Mouse (Mus musculus) hindbrain, postnatal 0 days (tissue): ENCODE data around the gene Ccdc28b. TPM values are rescaled to one million over a fixed set of nuclear protein-coding genes. Genes with fewer than 3 reads are reported as not detected.

Experiments
- ATAC-seq: fragments of 200-750 bp; cut with Nextera tagmentation; 2 replicates; pipeline ENCODE4 v1.8.0; 2017; ENCODE audit warnings: mild to moderate bottlenecking, moderate TSS enrichment, moderate library complexity
- DNase-seq: peaks from one replicate; pipeline ENCODE4 v3.0.0-alpha.2; 2015; ENCODE audit warnings: low spot score
- H3K27ac ChIP-seq: fragments of 300-500 bp; sonication (generic); 2 replicates; pipeline ENCODE4 v1.5.1; 2014; ENCODE audit warnings: mild to moderate bottlenecking
- H3K27me3 ChIP-seq: fragments of 300-500 bp; sonication (generic); 2 replicates; pipeline ENCODE4 v1.6.1; 2014; ENCODE audit warnings: low read length, mixed read lengths; ENCODE audit not compliant: insufficient read depth
- H3K36me3 ChIP-seq: fragments of 300-500 bp; sonication (generic); 2 replicates; pipeline ENCODE4 v1.6.1; 2014; ENCODE audit warnings: low read length, mixed read lengths; ENCODE audit not compliant: insufficient read depth
- H3K4me1 ChIP-seq: fragments of 300-500 bp; sonication (generic); 2 replicates; pipeline ENCODE4 v1.6.1; 2014; ENCODE audit warnings: antibody characterized with exemption, low read length, mixed read lengths; ENCODE audit not compliant: insufficient read depth
- H3K4me2 ChIP-seq: fragments of 300-500 bp; sonication (generic); 2 replicates; pipeline ENCODE4 v1.6.1; 2014; ENCODE audit warnings: low read depth, mild to moderate bottlenecking, low read length, moderate library complexity, mixed read lengths
- H3K4me3 ChIP-seq: fragments of 300-500 bp; sonication (generic); 2 replicates; pipeline ENCODE4 v1.5.1; 2014; ENCODE audit warnings: low read length
- H3K9ac ChIP-seq: fragments of 300-500 bp; sonication (generic); replicated peaks from 2 replicates; pipeline ENCODE4 v1.6.1; 2014; ENCODE audit warnings: mild to moderate bottlenecking, low read length, moderate library complexity, mixed read lengths
- H3K9me3 ChIP-seq: fragments of 300-500 bp; sonication (generic); 2 replicates; pipeline ENCODE4 v1.6.1; 2016; ENCODE audit warnings: low read length, mixed read lengths
- CTCF ChIP-seq: IDR thresholded peaks from 2 replicates; pipeline ENCODE4 v1.5.1; 2016; ENCODE audit warnings: antibody characterized with exemption, control low read depth, low read depth
- WGBS: fragments of 180-500 bp; shearing (Covaris S2); extraction: QIAGEN DNeasy Blood & Tissue Kit; methylation state at CpG from one replicate; pipeline ENCODE4 v1.1.7; 2014; 5-methylcytosine and 5-hydroxymethylcytosine counted together
- polyA plus RNA-seq: library from polyadenylated mRNA; unstranded; fragments of >200 nt; fragmentation: Nextera tagmentation; extraction: Ambion mirVana; gene quantifications from 2 replicates; pipeline ENCODE4 v1.2.1, GENCODE M21; 2015
- total RNA-seq: library from RNA; depleted of rRNA; stranded (reverse); fragments of >200 nt; gene quantifications from 2 replicates; pipeline ENCODE4 v1.2.3, GENCODE M21; 2014

Gene Ccdc28b
- total and polyA plus RNA-seq, 2 experiments from 2014 or later: 55.0 to 157 TPM

DNA sequence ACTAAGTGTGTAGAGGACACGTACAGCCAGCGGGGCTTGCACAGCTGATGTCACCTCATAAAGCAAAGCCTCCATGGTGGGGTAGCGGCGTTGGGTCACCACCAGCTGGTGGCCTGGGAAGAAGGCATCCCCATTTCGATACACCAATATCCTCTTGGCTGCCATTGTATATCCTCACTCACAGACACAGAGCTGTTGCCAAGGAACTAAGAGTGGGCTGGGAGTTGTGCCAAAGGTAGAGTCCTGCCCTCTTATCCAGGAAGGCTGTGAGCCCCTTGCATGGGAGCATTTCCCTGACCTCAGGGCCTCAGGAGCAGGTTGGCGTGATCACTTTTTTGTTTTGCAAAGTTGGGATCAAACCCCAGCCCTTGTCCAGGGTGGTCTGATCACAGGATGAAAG, 9.7 kb downstream of the Ccdc28b start, which contains the start of gene Dcdc2b:
Gene Dcdc2b (minus strand): TSS at position 165 of the 400 bp plus-strand sequence.
- H3K4me3 ChIP-seq: no peak within 1 kb of the TSS
- peaks cover 4% of the 10 kb centered on the region for H3K4me1 ChIP-seq
- H3K27me3 ChIP-seq: no peaks in the 10 kb centered on the region
- peak within 1 kb of the TSS; percentile 45; the same call in 1 of the 2 replicates for H3K27ac ChIP-seq
- ATAC-seq: no peak
- peak; percentile 39 for DNase-seq
- no peaks in the 10 kb centered on the region for H3K9me3 ChIP-seq
- H3K9ac ChIP-seq: no peak within 1 kb of the TSS
- no peak within 1 kb of the TSS for H3K4me2 ChIP-seq
- TF ChIP-seq CTCF: no peak
- WGBS: 56% methylated on average over 6 of the region's 6 CpGs
- peaks cover 4% of the 10 kb centered on the region; the same call in 1 of the 2 replicates for H3K36me3 ChIP-seq

DNA sequence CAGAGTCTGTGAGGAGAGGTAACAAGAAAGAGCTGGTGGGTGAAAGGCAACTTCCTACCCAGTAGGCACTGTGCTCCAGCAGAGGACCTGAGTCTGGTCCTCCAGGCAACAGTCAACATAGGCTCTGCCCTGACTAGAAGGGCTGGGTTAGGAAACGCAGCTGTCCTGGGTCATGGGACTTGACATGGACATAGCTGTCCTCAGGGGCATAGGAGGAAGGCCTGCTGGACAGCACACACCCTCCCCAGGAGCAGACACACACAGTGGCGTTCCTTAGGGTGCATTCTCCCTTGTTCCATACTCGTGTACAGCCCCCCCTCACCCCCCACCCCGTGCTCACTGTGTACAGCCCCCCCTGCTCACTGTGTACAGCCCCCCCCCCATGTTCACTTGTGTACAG, 13.3 kb downstream of the Ccdc28b start:
- ATAC-seq (no peak), DNase-seq (no peak)
- no peak for TF ChIP-seq CTCF
- Histone ChIP-seq H3K4me3 (no peak overlapping the region), H3K27me3 (no peaks in the 10 kb centered on the region), H3K9me3 (no peaks in the 10 kb centered on the region), H3K4me2 (no peak overlapping the region), H3K27ac (no peak overlapping the region), H3K4me1 (no peaks in the 10 kb centered on the region), H3K9ac (no peak overlapping the region), H3K36me3 (peaks cover 10% of the 10 kb centered on the region)
- WGBS: 68% methylated on average over 4 of the region's 4 CpGs

DNA sequence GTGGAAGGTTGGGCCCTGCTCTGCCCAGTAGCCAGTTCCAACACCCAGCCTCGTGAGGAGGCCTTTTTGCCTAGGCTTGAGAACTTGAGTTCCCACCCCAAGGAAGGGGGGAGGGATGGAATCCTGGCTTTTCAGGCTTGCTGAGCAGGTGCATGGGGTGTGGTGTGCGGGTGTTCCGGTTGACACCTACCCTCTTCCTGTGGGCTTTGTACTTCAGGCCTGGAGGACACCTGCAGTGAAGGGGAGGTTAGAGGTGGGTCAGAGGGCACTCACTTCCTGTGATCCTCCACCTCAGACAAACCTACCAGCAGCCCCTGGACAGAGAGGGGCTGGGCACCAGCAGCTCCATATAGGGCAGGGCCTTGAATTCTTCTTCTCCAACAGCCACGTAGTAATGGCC, 13.7 kb downstream of the Ccdc28b start:
- ATAC-seq: no peak
- 83% methylated on average over 4 of the region's 4 CpGs for WGBS
- H3K27ac ChIP-seq: no peak overlapping the region

DNA sequence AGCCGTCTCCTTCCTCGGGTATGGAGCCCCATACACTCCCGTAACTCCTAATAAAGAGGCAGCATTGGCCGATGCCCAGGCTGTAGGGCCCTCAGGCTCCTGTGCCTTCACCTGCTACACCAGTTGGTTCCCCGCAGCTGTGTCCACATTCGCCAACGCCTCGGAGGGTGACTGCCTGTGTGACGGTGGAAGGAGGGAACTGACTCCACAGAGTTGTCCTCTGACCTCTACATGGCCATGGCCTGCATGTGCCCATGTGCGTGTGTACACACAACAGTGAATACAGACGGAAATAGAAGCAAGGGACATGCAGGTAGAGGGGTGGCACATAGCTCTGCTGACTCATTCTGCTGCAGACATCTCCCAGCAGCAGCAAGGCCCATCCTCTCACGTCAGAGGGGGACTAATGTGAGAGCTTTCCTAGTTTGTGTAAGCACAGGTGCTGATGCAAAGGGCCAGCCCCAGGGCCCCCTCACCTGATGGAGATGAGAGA, 14.6 kb downstream of the Ccdc28b start:
- no peak for DNase-seq
- peak; percentile 13; the same call in 1 of the 2 replicates for ATAC-seq
- Histone ChIP-seq H3K27me3 (no peaks in the 10 kb centered on the region), H3K4me2 (no peak overlapping the region), H3K36me3 (peaks cover 21% of the 10 kb centered on the region), H3K4me3 (no peak overlapping the region), H3K9me3 (no peaks in the 10 kb centered on the region), H3K4me1 (no peaks in the 10 kb centered on the region), H3K27ac (peak overlapping the region; percentile 8; the same call in 1 of the 2 replicates), H3K9ac (0 out of 2 replicates have a peak overlapping the region, but pooled peaks have one; percentile 4)
- no peak for TF ChIP-seq CTCF
- 76% methylated on average over 12 of the region's 12 CpGs for WGBS

More for the DNA sequence above, 13.7 kb downstream of the Ccdc28b start:
- Histone ChIP-seq H3K36me3 (peaks cover 13% of the 10 kb centered on the region), H3K4me2 (no peak overlapping the region), H3K4me3 (no peak overlapping the region), H3K27me3 (no peaks in the 10 kb centered on the region), H3K9ac (no peak overlapping the region), H3K9me3 (no peaks in the 10 kb centered on the region), H3K4me1 (no peaks in the 10 kb centered on the region)
- no peak for TF ChIP-seq CTCF
- no peak for DNase-seq

DNA sequence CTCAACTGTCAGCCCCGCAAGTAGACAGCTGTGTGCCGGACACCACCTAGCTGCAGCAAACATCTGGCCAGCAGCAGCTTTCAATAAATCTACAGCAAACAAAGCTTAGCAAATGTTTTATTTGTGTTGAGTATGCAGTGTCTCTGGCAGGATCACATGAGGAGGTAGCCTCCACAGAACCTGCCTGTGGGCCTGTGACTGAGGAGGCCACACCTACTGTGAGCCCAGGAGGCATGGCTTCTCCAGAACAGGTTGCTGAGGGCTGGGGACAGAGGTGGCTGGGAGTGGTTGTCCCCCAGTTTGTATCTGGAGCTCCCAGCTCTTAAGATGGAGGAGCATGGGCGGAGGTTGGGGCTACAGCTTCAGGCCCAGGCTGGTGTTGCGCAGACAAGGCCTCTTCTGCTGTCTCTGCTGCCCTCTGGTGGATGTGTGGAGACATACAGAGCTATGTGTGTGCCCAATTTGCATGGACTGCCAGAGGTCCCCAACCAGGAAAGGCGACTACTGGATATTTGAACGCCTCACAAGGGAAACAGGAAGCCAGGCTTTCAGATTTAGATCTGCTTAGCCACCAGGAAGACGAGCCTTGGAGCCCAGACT, 15.2 kb downstream of the Ccdc28b start:
- Histone ChIP-seq H3K4me2 (no peak overlapping the region), H3K4me3 (no peak overlapping the region), H3K36me3 (peaks cover 27% of the 10 kb centered on the region), H3K9me3 (no peaks in the 10 kb centered on the region), H3K27me3 (no peaks in the 10 kb centered on the region), H3K4me1 (no peaks in the 10 kb centered on the region), H3K9ac (peak overlapping the region; percentile 29; the same call in 1 of the 2 replicates), H3K27ac (peak overlapping the region; percentile 57)
- TF ChIP-seq CTCF: peak; percentile 96
- DNase-seq (peak; percentile 92), ATAC-seq (peak; percentile 91)
- 37% methylated on average over 7 of the region's 7 CpGs for WGBS

DNA sequence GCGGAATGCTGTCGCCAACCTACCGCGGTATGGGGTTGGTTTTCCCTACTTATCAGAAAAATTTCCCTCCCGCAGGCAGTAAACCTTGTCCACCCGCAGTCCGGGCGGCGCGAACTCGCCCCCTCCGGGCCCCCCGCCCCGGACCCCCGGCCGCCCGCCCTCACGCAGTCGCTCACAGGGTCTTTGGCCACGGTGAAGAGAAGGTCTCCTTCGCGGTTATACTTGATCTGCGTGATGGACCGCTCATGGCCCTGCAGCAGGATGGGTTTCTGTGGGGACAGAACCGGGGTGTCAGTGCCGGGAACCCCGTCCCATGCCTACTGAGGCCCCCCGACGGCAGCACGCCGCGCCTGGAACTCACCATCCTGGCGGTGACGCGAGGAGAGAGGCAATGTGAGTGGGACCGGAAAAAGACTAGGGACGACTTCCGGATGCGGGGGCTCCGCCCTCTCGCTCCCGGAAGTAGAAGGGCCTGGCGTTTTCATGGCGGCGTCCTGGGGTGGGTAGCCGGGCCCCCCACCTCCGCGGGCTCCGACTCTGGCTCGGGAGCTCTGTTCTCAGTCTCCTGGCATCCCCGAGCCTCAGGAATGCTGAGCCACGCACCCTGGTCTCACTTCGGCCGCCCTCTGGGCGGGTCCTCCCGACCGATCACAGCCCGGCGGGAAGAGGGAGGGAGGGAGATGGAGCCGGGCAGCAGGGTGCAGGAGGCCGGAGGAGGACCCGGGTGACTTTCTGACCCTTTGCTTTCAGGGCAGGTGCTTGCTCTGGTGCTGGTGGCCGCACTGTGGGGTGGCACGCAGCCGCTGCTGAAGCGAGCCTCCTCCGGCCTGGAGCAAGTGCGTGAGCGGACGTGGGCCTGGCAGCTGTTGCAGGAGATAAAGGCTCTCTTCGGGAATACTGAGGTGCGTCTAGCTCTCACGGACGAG, 23.3 kb downstream of the Ccdc28b start, which contains the start of the genes Eif3i and Tmem234:
Gene Eif3i (minus strand): TSS at position 416 of the 926 bp plus-strand sequence.
Gene Tmem234 (plus strand): TSS at position 436 of the 926 bp plus-strand sequence.
- no peaks in the 10 kb centered on the region for H3K9me3 ChIP-seq
- peak within 1 kb of the TSS; percentile 77 for H3K27ac ChIP-seq
- H3K36me3 ChIP-seq: peaks cover 16% of the 10 kb centered on the region
- ATAC-seq (peak; percentile 93), DNase-seq (peak; percentile 93)
- H3K4me1 ChIP-seq: peaks cover 16% of the 10 kb centered on the region
- H3K27me3 ChIP-seq: no peaks in the 10 kb centered on the region
- peak within 1 kb of the TSS; percentile 81 for H3K4me3 ChIP-seq
- peak within 1 kb of the TSS; percentile 92 for H3K9ac ChIP-seq
- under 1% methylated on average over 68 of the region's 74 CpGs for WGBS
- TF ChIP-seq CTCF: peak; percentile 39; the same call in 1 of the 2 replicates
- peak within 1 kb of the TSS; percentile 88 for H3K4me2 ChIP-seq
